ENCODE assay signal across 8 mouse cellular contexts in genomic region chr13:111685751-111686462, GRCm38 (mm10). TPM values are rescaled to one million over a fixed set of nuclear protein-coding genes. Genes with fewer than 3 reads are reported as not detected.
DNase-seq lines count a peak whose midpoint lies in the region; ATAC-seq and TF ChIP-seq lines count a peak whose summit lies in the region.

No protein-coding gene starts in this region.

- peak; percentile 86 for DNase-seq in CD4-positive helper T cell, adult 2 months (ENCODE audit: low read depth, low spot score)
- peak; percentile 92 for DNase-seq in brain, embryonic 14.5 days (ENCODE audit: low read depth)
- DNase-seq in liver, adult 2 months (ENCODE audit: extremely low read depth, low read depth, low spot score), result peak; percentile 45
- peak; percentile 87 to 94 for DNase-seq in spleen, postnatal 4 days (ENCODE audit: low spot score in 2 of 2)

- H3K9ac ChIP-seq in heart, embryonic 11.5 days (ENCODE audit: low read depth, low read length), result peak overlapping the region; percentile 97
- peak overlapping the region; percentile 99 for H3K9ac ChIP-seq in kidney, embryonic 16.5 days (replicated peaks; ENCODE audit: low read length)
- H3K9ac ChIP-seq in liver, adult 2 months (ENCODE audit: low read depth, low read length), result peak overlapping the region; percentile 100

- H3ac ChIP-seq in myocyte (ENCODE audit: control insufficient read depth, insufficient read length), result peak overlapping the region; percentile 98

- H3K27me3 ChIP-seq in heart, embryonic 11.5 days (ENCODE audit: control insufficient read depth, insufficient read depth, low read length), result no peaks in the 10 kb centered on the region
- no peaks in the 10 kb centered on the region for H3K27me3 ChIP-seq in kidney, embryonic 16.5 days (ENCODE audit: insufficient read depth, low read length)
- H3K27me3 ChIP-seq in liver, adult 2 months (ENCODE audit: control insufficient read depth, insufficient read depth, low read length), result no peaks in the 10 kb centered on the region
- H3K27me3 ChIP-seq in myocyte (ENCODE audit: control insufficient read depth, insufficient read depth, insufficient read length), result no peaks in the 10 kb centered on the region

- H3K27ac ChIP-seq in heart, embryonic 11.5 days (ENCODE audit: low read depth, low read length), result peak overlapping the region; percentile 93
- peak overlapping the region; percentile 97 for H3K27ac ChIP-seq in kidney, embryonic 16.5 days (ENCODE audit: low read length)
- H3K27ac ChIP-seq in liver, adult 2 months (replicated peaks; ENCODE audit: insufficient read depth, low read depth, low read length), result peak overlapping the region; percentile 56; the same call in 1 of the 2 replicates

- TF ChIP-seq CTCF in brain, embryonic 14.5 days (IDR thresholded peaks at IDR 0.05; ENCODE audit: borderline replicate concordance, extremely low read depth, insufficient read depth, insufficient read length), result no peak
- no peak for TF ChIP-seq CTCF in liver, adult 2 months (IDR thresholded peaks at IDR 0.05; ENCODE audit: low read depth, low read length)

- TF ChIP-seq POLR2A in brain, embryonic 14.5 days (IDR thresholded peaks at IDR 0.05; ENCODE audit: borderline replicate concordance, extremely low read depth, insufficient read depth, insufficient read length, poor library complexity, severe bottlenecking), result peak; percentile 55; the same call in 1 of the 2 replicates
- TF ChIP-seq POLR2A in liver, adult 2 months (IDR thresholded peaks at IDR 0.05; ENCODE audit: extremely low read depth, insufficient read depth, low read length), result peak; percentile 65
- peak; percentile 66 for TF ChIP-seq POLR2A in myocyte (IDR thresholded peaks at IDR 0.05; ENCODE audit: insufficient read length, low read depth)

- 1% methylated on average over 70 of the region's 86 CpGs for WGBS in heart, embryonic 11.5 days (ENCODE audit: insufficient replicate concordance)
- WGBS in kidney, embryonic 16.5 days, result 0% methylated on average over 66 of the region's 86 CpGs
- 3% methylated on average over 56 of the region's 86 CpGs for WGBS in liver, adult 2 months

- H3K4me1 ChIP-seq in heart, embryonic 11.5 days (ENCODE audit: control insufficient read depth, insufficient read depth, low read length), result peaks cover 4% of the 10 kb centered on the region; the same call in 1 of the 2 replicates
- H3K4me1 ChIP-seq in kidney, embryonic 16.5 days (ENCODE audit: insufficient read depth, low read length), result peaks cover 10% of the 10 kb centered on the region
- H3K4me1 ChIP-seq in liver, adult 2 months (ENCODE audit: control insufficient read depth, insufficient read depth, low read length), result no peaks in the 10 kb centered on the region

- peak; percentile 61 for ATAC-seq in erythroblast, adult 5-6 weeks (replicated peaks; ENCODE audit: low FRiP score, poor library complexity, severe bottlenecking)
- ATAC-seq in heart, embryonic 11.5 days (replicated peaks; ENCODE audit: insufficient number of reproducible peaks, low FRiP score, low TSS enrichment), result peak; percentile 92
- ATAC-seq in kidney, embryonic 16.5 days (ENCODE audit: low FRiP score, low TSS enrichment), result peak; percentile 97

- peak overlapping the region; percentile 73 for H3K4me2 ChIP-seq in heart, embryonic 11.5 days
- peak overlapping the region; percentile 88 for H3K4me2 ChIP-seq in kidney, embryonic 16.5 days (replicated peaks; ENCODE audit: low read depth, low read length)
- peak overlapping the region; percentile 85 for H3K4me2 ChIP-seq in myocyte (ENCODE audit: low read depth)

- peaks cover 3% of the 10 kb centered on the region; the same call in 1 of the 2 replicates for H3K79me2 ChIP-seq in liver, adult 2 months (ENCODE audit: control insufficient read depth, insufficient read depth, low read length)
- peaks cover 25% of the 10 kb centered on the region for H3K79me2 ChIP-seq in myocyte (ENCODE audit: control insufficient read depth, insufficient read depth)

- no peaks in the 10 kb centered on the region for H3K9me3 ChIP-seq in heart, embryonic 11.5 days (replicated peaks; ENCODE audit: control insufficient read depth, low read length)
- H3K9me3 ChIP-seq in kidney, embryonic 16.5 days (ENCODE audit: low read length), result no peaks in the 10 kb centered on the region

- H3K36me3 ChIP-seq in heart, embryonic 11.5 days (ENCODE audit: control insufficient read depth, insufficient read depth, low read length), result no peaks in the 10 kb centered on the region
- no peaks in the 10 kb centered on the region for H3K36me3 ChIP-seq in kidney, embryonic 16.5 days (ENCODE audit: insufficient read depth, low read length)
- no peaks in the 10 kb centered on the region for H3K36me3 ChIP-seq in liver, adult 2 months (ENCODE audit: control insufficient read depth, insufficient read depth, low read length)
- H3K36me3 ChIP-seq in myocyte (ENCODE audit: control insufficient read depth, insufficient read depth), result no peaks in the 10 kb centered on the region

- peak overlapping the region; percentile 95 for H3K4me3 ChIP-seq in heart, embryonic 11.5 days (ENCODE audit: low read depth, low read length)
- peak overlapping the region; percentile 78 for H3K4me3 ChIP-seq in kidney, embryonic 16.5 days (ENCODE audit: low read length)
- peak overlapping the region; percentile 97 for H3K4me3 ChIP-seq in liver, adult 2 months (ENCODE audit: insufficient read depth, low read depth, low read length)
- H3K4me3 ChIP-seq in myocyte, result peak overlapping the region; percentile 41

TF ChIP-seq in myocyte, 11 proteins besides CTCF, POLR2A, EP300 and RAD21:
- no peak for TF ChIP-seq TCF12 (IDR thresholded peaks at IDR 0.05; ENCODE audit: insufficient read depth, poor library complexity, severe bottlenecking)
- peak in 1 of 3 experiments; percentile 22 for TF ChIP-seq MYOD1 (IDR thresholded peaks at IDR 0.05; ENCODE audit: control insufficient read depth in 1 of 3, insufficient read length in 2 of 3, low read depth in 2 of 3)
- no peak for TF ChIP-seq CEBPB (IDR thresholded peaks at IDR 0.05; ENCODE audit: insufficient read depth, poor library complexity, severe bottlenecking)
- no peak for TF ChIP-seq E2F4 (IDR thresholded peaks at IDR 0.05; ENCODE audit: insufficient read depth)
- no peak for TF ChIP-seq MAX (IDR thresholded peaks at IDR 0.05; ENCODE audit: low read depth)
- peak in 1 of 3 experiments; percentile 16 for TF ChIP-seq MYOG (IDR thresholded peaks at IDR 0.05; ENCODE audit: control insufficient read depth in 1 of 3, insufficient read depth in 1 of 3, insufficient read length in 2 of 3, low read depth in 2 of 3)
TF ChIP-seq in myocyte: peak in this region for 2.

RNA-seq across cellular contexts. Expression of gene Mier3, which starts 5.1 kb away (rescaled TPM):
- polyA plus RNA-seq in brain, embryonic 14.5 days (2012; rRNA removed), result 13.9 and 17.2 TPM in 2 replicates
- total RNA-seq in erythroblast, adult 5-6 weeks (2015; ENCODE audit: low replicate concordance), result 18.4 and 24.8 TPM in 2 replicates
- total RNA-seq in erythroblast, adult 5-6 weeks (2017; ENCODE audit: low replicate concordance), result 34.7 and 39.4 TPM in 2 replicates
- 16.3 and 16.8 TPM in 2 replicates for polyA plus RNA-seq in heart, embryonic 11.5 days (2014; fragmentation: Nextera tagmentation; extraction: Ambion mirVana)
- polyA plus RNA-seq in kidney, embryonic 16.5 days (2015; fragmentation: Nextera tagmentation; extraction: Ambion mirVana), result 18.3 and 21.0 TPM in 2 replicates
- 11.1 and 12.4 TPM in 2 replicates for total RNA-seq in liver, adult 2 months (2014; rRNA removed)
- 2.4 and 2.5 TPM in 2 replicates for polyA plus RNA-seq in liver, adult 2 months (2012; rRNA removed)
- 3.3 TPM for polyA plus RNA-seq in myocyte (2012; fragmentation: generic; extraction: Trizol)

Comparison
In these comparisons a context has a peak if more than half of its experiments do, and no peak if none do; other contexts are left out.
1. Peak in every context shown above with its lines: DNase-seq, ATAC-seq, H3K4me3 ChIP-seq and H3K27ac ChIP-seq.
2. H3K4me3 ChIP-seq: peak in every context shown above with its lines; median percentile 97 in liver, adult 2 months; 95 in heart, embryonic 11.5 days; 78 in kidney, embryonic 16.5 days; 41 in myocyte.